Comparison of ENCODE assay signal across 37 mouse cellular contexts in genomic region chr11:57862088-57862487, GRCm38 (mm10). TPM values are rescaled to one million over a fixed set of nuclear protein-coding genes. Genes with fewer than 3 reads are reported as not detected.
"Had no signal": no experiment of that assay in that cellular context is flagged by ENCODE, and none has a peak within 500 bp of the region (broad histone marks: within the 10 kb centered on the region; RNA-seq: fewer than 3 reads in every experiment).

No protein-coding gene starts in this region.

- H3K4me2 ChIP-seq: heart, embryonic 11.5 days; heart, embryonic 12.5 days; heart, embryonic 13.5 days; heart, embryonic 15.5 days; hindbrain, embryonic 12.5 days; hindbrain, embryonic 13.5 days; hindbrain, embryonic 14.5 days; hindbrain, embryonic 15.5 days; intestine, embryonic 15.5 days; kidney, embryonic 15.5 days had no signal

- H3K27me3 ChIP-seq: heart, embryonic 12.5 days; hindbrain, embryonic 15.5 days; intestine, embryonic 15.5 days had no signal

- H3K4me3 ChIP-seq: heart, embryonic 10.5 days; heart, embryonic 12.5 days; heart, embryonic 13.5 days; heart, embryonic 15.5 days; hindbrain, embryonic 10.5 days; hindbrain, embryonic 12.5 days; hindbrain, embryonic 13.5 days; hindbrain, embryonic 15.5 days; intestine, embryonic 15.5 days; kidney, embryonic 15.5 days; layer of hippocampus, adult 2 months had no signal

- H3K9me3 ChIP-seq: heart, embryonic 10.5 days; heart, embryonic 12.5 days; heart, embryonic 13.5 days; heart, embryonic 15.5 days; hindbrain, embryonic 10.5 days; hindbrain, embryonic 12.5 days; hindbrain, embryonic 13.5 days; hindbrain, embryonic 15.5 days; intestine, embryonic 15.5 days; kidney, embryonic 15.5 days had no signal

- H3K36me3 ChIP-seq: heart, embryonic 10.5 days; heart, embryonic 12.5 days; heart, embryonic 13.5 days; heart, embryonic 15.5 days; hindbrain, embryonic 10.5 days; hindbrain, embryonic 12.5 days; hindbrain, embryonic 13.5 days; hindbrain, embryonic 15.5 days; intestine, embryonic 15.5 days; kidney, embryonic 15.5 days had no signal

- H3K4me1 ChIP-seq: hindbrain, embryonic 15.5 days had no signal

- H3K27ac ChIP-seq: heart, embryonic 13.5 days; heart, embryonic 15.5 days; hindbrain, embryonic 10.5 days; hindbrain, embryonic 12.5 days; hindbrain, embryonic 13.5 days; hindbrain, embryonic 14.5 days; hindbrain, embryonic 15.5 days; hindbrain, postnatal 0 days; intestine, embryonic 15.5 days; kidney, embryonic 15.5 days; kidney, postnatal 0 days; layer of hippocampus, adult 2 months had no signal

- H3K9ac ChIP-seq: heart, embryonic 12.5 days; heart, embryonic 13.5 days; heart, embryonic 15.5 days; hindbrain, embryonic 12.5 days; hindbrain, embryonic 13.5 days; hindbrain, embryonic 14.5 days; hindbrain, embryonic 15.5 days; intestine, embryonic 15.5 days; kidney, embryonic 15.5 days had no signal

- DNase-seq: heart, postnatal 10 days; heart, postnatal 14 days; heart, postnatal 36 days; heart, postnatal 4 days; kidney, adult 11 months; kidney, adult 18-20 months; kidney, adult 2 months; kidney, adult 8-10 months; kidney, adult 9 months; kidney, postnatal 10 days; kidney, postnatal 14 days; kidney, postnatal 25 days; kidney, postnatal 36 days; kidney, postnatal 4 days; layer of hippocampus, adult 9-11 months; layer of hippocampus, postnatal 36 days had no signal

- ATAC-seq: hindbrain, embryonic 16.5 days; hindbrain, postnatal 0 days; inflammation-experienced regulatory T-cells, adult 6 months; intestine, embryonic 15.5 days; intestine, embryonic 16.5 days; intestine, postnatal 0 days had no signal

RNA-seq across cellular contexts. Expression of gene Hand1, which starts 29.5 kb away (rescaled TPM):
- polyA plus RNA-seq: hindbrain, embryonic 11.5 days; hindbrain, embryonic 13.5 days; hindbrain, embryonic 14.5 days; hindbrain, embryonic 15.5 days; hindbrain, embryonic 16.5 days; hindbrain, postnatal 0 days; inflammation-experienced regulatory T-cells, adult 6 months; kidney, embryonic 14.5 days had no signal
